Mouse (Mus musculus) liver, adult 2 months (tissue): ENCODE results near the gene Srcap.
"Not testable (repeated sequence)": the region's sequence is repeated elsewhere in the genome, so short reads cannot be mapped to it uniquely, and the experiment has no call there.

Source experiments
- CTCF ChIP-seq: fragments of 200-500 bp; IDR thresholded peaks from 2 replicates; pipeline ENCODE4 v1.5.1; 2011; ENCODE audit warnings: low read depth, low read length, control low read depth
- POLR2A ChIP-seq: fragments of 200-500 bp; IDR thresholded peaks from 2 replicates; pipeline ENCODE4 v1.6.1; 2011; ENCODE audit warnings: low read length, control low read depth; ENCODE audit not compliant: insufficient read depth; ENCODE audit errors: extremely low read depth

- TF ChIP-seq CTCF, POLR2A: not testable (repeated sequence)
These were observed 2.0 kb upstream of the Srcap start for GRCm38 (mm10) chr7:127509830-127510229.
